24 mouse cellular contexts compared by ENCODE assay signal in genomic region chr6:51895753-51896152, GRCm38 (mm10).
"Had no signal": no experiment of that assay in that cellular context is flagged by ENCODE, and none has a peak within 500 bp of the region (broad histone marks: within the 10 kb centered on the region; RNA-seq: fewer than 3 reads in every experiment).

No protein-coding gene starts in this region.

- H3K4me1 ChIP-seq: hindbrain, embryonic 13.5 days; limb, embryonic 13.5 days; limb, embryonic 15.5 days; liver, embryonic 12.5 days had no signal

- DNase-seq: forebrain, postnatal 0 days; gastrocnemius, postnatal 14 days; gastrocnemius, postnatal 36 days; heart, adult 11 months; heart, adult 2 months; heart, postnatal 14 days; heart, postnatal 36 days; kidney, adult 11 months; kidney, adult 2 months; kidney, postnatal 10 days; kidney, postnatal 25 days; layer of hippocampus, adult 9-11 months; layer of hippocampus, postnatal 36 days; left cerebral cortex, postnatal 4 days had no signal

- H3K9me3 ChIP-seq: heart, embryonic 13.5 days; heart, embryonic 15.5 days; hindbrain, embryonic 13.5 days; hindbrain, embryonic 15.5 days; limb, embryonic 13.5 days; limb, embryonic 15.5 days; liver, embryonic 12.5 days had no signal

- H3K4me2 ChIP-seq: heart, embryonic 11.5 days; heart, embryonic 13.5 days; heart, embryonic 15.5 days; hindbrain, embryonic 13.5 days; hindbrain, embryonic 15.5 days; limb, embryonic 13.5 days; limb, embryonic 15.5 days; liver, embryonic 12.5 days had no signal

- H3K36me3 ChIP-seq: heart, embryonic 13.5 days; heart, embryonic 15.5 days; hindbrain, embryonic 13.5 days; hindbrain, embryonic 15.5 days; limb, embryonic 13.5 days; limb, embryonic 15.5 days; liver, embryonic 12.5 days had no signal

- H3K4me3 ChIP-seq: heart, adult 2 months; heart, embryonic 13.5 days; heart, embryonic 15.5 days; hindbrain, embryonic 13.5 days; hindbrain, embryonic 15.5 days; limb, embryonic 13.5 days; limb, embryonic 15.5 days; liver, embryonic 12.5 days had no signal

- H3K27me3 ChIP-seq: heart, embryonic 13.5 days; heart, embryonic 15.5 days; hindbrain, embryonic 13.5 days; hindbrain, embryonic 15.5 days; limb, embryonic 15.5 days; liver, embryonic 12.5 days had no signal

- H3K27ac ChIP-seq: heart, adult 2 months; heart, embryonic 13.5 days; heart, embryonic 15.5 days; hindbrain, embryonic 13.5 days; hindbrain, embryonic 15.5 days; hindbrain, postnatal 0 days; limb, embryonic 13.5 days; limb, embryonic 15.5 days; liver, embryonic 12.5 days had no signal

- H3K9ac ChIP-seq: forebrain, postnatal 0 days; heart, embryonic 13.5 days; heart, embryonic 15.5 days; hindbrain, embryonic 13.5 days; hindbrain, embryonic 15.5 days; limb, embryonic 13.5 days; limb, embryonic 15.5 days; liver, embryonic 12.5 days had no signal

- ATAC-seq: forebrain, postnatal 0 days; hindbrain, postnatal 0 days; intestine, embryonic 16.5 days; liver, embryonic 12.5 days had no signal
